Mouse (Mus musculus): ENCODE results near the gene Exosc10. TPM values are rescaled to one million over a fixed set of nuclear protein-coding genes. Genes with fewer than 3 reads are reported as not detected.

The Exosc10 gene
- total and polyA plus RNA-seq, 3 experiments: 25.2 to 52.3 (median 46.7) TPM

DNA sequence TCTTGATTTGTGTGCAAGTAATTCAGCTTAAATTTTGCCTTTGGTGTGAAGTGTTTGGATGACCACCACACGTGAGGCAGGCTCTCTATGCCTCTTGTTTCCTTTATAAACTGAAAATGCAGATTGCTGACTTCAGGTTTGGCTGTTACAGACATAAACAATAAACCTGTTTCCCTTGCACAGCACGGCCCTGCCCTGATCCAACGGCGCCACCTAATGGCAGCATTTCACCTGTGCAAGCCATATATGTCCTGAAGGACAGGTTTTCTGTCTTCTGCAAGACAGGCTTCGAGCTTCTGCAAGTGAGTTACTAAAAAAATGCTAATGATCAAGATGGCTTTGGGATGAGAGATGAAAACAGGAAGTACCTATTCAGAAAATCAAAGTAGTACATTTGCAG, 49.5 kb downstream of the Exosc10 start:
- DNase-seq: peak; percentile 81

DNA sequence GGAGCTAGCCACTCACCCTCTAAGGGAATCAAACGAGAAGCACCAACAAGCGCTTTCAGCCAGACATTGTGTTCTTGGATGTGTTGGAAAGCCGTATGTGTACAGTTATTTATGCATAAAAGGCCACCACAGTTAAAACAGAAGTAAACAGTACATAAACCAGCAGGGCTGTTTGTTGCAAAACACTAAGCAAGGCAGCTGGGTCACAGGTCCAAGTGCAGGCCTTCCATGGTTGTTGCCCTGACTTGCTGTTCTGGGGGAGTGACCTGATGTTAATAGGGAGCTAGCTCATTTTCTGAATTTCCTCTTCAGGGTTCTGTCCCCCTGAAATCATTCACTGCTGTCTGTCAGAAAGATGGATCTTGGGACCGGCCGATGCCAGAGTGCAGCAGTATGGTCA, 51.6 kb downstream of the Exosc10 start:
- DNase-seq: no peak

DNA sequence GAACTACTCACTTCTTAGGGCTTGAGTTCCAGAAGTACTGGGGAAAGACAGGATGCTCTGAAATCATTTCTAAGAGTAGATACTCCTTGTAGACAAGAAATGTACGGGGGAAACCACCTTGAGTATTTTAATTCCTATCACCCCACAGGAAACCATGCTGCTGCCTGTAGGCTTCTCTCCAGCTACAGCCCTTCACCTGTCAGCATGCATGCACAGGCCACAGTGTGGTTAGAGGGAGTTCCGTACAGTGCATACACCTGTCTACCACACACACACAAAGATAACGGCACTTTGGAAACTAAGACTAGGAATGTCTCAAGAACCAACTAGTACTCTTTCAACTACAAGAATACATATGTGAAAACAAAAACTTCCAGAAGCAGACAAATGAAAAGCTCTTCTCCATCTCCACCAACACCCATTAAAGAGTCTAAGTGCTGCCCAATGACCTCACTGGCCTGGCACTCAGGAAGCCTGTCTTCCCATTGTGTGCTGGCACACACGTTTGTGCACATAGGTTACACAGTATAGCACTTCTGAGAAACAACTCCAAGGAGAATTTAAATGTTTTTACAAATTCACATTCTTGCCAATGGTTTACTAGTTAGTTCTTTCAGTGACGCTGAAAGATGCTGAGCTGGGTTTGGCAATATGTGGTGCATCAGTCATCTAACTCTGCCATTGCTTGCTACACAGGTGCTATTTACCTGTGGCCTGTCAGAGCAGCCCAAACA, 52.6 kb downstream of the Exosc10 start:
- no peak for DNase-seq

DNA sequence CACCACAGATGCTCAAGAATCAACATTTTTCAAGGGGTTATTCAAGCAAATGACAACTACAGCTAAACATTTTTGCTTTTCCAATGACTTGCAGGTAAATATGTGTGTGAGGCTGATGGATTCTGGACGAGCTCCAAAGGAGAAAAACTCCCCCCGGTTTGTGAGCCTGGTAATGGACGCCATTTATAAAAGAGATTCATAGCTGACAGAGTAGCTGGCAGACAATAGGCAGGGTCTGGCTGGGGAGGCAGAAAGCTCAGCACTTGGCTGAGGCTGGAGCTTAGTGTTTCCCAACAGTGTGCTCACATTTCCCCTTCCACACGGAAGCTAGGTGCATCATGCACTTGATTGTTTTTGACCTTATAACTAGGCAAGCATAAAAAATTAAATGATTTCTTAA, 54.3 kb downstream of the Exosc10 start:
- DNase-seq: no peak

DNA sequence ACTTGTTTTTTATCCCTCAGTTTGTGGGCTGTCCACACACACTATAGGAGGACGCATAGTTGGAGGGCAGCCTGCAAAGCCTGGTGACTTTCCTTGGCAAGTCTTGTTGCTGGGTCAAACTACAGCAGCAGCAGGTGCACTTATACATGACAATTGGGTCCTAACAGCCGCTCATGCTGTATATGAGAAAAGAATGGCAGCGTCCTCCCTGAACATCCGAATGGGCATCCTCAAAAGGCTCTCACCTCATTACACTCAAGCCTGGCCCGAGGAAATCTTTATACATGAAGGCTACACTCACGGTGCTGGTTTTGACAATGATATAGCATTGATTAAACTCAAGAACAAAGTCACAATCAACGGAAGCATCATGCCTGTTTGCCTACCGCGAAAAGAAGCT, 55.5 kb downstream of the Exosc10 start:
- DNase-seq: no peak

DNA sequence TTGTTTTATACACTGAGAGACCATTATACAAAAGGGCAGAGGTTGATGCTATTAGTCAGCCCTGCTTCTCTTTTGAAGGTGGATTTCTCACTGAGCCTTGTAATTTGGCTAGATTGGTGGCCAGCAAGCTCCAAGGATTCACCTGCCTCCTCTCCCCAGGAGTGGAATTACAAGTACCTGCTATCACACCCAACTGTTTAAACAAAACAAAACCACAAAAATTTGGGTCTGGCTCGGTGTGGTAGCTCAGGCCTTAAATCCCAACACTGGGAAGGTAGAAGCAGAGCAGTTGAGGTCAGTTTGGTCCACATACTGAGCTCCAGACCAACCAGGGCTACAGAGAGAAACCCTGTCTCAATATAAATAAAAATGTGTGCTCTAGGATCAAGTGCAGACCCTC, 61.6 kb downstream of the Exosc10 start:
- no peak for DNase-seq

DNA sequence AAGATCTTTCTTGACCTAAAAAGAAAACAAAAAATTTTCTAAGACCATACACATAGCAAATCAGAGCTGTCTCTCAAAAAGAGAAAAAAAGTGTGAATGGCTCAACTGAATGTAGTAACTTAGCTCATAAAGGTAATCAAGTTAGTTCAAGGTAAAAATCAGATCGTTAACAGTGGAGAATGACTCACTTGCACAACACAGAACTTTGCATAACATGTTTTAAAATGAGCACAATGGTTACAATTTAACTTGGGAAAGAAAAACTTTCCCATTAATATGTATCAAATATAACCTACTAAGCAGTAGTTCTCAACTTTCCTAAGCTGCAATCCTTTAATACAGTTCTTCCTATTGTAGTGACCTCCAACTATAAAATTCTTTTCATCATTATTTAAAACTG, 62.5 kb downstream of the Exosc10 start:
- no peak for DNase-seq

DNA sequence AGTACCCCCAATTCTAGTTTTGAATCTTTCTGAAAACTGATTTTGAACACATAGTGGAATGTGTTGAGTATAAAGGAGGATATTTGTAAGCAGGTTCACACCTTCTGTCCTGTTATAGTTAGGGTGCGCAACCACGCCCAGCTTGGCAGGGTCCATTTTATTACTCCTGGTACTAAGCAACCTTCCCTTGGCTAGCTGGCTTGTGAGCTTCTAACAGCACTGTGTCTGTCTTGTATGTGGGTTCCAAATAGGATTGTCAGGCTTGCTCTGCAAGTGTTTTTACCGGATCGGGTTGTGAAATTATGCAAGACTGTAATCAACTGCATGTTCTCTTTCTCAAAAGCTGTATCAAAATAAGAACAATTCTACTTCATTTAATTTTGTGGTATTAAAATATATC, 64.3 kb downstream of the Exosc10 start:
- no peak for DNase-seq

DNA sequence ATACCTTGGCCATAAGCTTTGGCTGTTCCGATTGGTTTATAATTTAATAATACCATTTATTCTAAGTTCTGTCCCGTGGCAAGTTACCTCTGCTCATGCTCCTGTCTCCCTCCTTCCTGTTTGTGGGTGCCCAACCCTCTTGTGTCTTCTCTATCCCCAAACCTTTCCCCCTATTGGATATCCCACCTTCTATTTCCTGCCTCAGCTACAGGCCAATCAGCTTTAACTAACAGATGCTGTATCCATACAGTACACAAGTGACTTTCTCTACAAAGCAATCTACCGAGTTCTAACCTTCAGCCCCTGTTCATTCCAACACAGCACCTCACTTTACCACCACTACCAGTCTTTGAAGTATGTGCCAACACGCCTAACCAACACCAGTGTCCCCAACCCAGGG, 65.4 kb downstream of the Exosc10 start:
- DNase-seq: no peak

DNA sequence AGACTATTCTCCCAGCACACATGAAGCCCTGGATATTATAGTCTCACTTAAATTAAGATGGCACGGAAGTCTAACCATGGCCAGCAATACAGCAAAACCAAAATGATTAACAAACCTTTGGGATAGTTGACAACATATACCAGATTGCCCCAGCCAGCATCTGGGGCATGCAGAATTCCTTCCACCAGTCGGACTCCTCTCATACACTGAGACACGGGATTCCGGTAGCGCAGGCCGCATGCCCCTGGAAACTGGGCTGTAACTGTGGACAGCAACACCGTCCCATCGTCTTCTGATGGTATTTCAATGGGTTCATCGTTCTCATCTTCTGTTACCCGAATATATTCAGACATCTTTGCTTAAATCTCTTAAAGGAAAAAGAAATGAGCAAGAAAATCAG, 66.8 kb downstream of the Exosc10 start:
- DNase-seq: no peak

DNA sequence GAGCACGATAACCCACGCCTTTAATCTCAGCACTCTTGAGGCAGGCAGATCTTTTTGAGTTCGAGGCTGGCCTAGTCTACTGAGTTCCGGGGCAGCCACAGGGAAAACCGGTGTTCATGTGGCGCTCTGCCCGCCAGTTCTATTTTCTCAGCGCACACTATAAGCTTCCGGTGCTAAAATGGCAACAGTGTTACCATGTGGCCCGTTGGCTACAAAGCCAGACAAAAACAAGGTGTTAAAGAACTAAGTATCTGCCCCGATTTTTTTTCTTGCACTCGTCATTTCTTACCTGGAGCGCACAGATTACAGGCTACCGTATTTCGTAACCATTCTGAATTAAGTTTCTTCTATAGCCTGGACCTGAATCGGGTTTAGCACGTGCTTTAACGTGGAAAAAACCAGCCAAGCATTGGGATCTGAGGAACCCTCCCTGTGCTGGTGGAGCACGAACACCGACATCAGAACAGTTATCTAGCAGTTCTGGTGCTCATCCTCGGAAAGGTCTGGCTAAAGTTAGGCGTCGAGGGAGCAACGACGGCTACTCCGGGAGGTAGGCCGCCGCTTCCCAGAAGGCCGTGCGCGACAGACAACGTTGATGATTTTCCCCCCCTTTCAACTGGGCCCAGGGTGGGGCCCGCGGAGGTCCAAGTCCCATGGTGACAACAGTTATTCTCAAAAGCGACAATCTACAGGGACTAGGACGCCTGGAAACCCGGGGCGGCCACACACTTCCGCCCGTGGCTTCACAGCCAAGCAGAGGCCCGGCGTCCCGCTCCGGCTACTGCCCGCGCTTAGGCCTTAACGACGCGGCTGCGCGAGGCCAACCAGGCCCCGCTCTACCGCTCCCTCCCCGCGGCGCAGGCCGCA, 67.8 kb downstream of the Exosc10 start:
- peak; percentile 41 for DNase-seq

DNA sequence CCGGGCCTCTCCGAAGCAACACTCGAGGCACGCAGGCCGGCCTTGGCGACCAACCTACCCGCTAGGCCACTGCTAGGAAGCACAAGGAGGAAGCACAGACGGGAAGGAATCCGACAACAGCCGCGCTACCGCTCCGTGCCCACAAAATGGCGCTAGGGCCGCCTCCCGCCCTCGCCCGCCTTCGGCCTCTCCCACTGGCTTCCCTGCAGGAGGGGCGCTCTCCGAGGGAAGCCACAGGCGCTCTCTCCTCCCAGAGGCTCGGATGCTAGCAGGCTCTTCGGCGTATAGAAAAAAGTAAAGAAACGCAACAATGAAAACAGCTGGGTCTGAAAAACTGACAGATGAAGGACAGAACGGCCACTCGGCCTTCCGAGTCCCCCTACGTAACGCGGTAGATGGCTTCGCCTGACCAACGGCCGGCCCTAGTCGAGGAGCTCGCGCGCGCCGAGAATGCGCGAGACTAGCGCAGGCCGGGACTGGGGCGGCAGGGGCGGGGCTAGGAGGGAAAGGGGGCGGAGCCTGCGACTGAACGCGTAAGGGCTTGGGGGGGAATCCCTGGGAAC, 68.5 kb downstream of the Exosc10 start, which contains the start of gene Tardbp:
Tardbp (minus strand) TSS at position 397 of the 563 bp plus-strand sequence.
- DNase-seq: peak; percentile 97

DNA sequence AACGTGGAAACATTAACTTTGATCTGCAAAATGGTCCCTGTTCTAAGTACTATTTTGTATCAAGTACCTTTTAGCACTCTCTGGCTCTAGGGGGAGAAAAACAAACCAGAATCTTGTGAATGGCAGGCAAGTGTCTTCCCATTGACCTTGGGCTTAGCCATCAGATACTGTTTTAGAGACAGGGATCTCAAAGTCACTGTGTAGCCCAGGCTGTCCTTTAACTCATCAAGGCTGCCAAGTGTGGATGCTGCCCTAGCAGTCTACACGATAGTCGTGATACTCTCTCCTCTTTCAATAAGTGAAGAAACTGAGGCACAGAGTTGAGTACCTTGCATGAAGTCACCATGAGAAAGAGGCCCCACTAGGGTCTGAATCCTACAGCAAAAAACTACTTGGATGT, 69.0 kb downstream of the Exosc10 start:
- DNase-seq: no peak

Other genes with a start within 250 kb of the Exosc10 start
- 10 to 100 TPM; 16.0 to 22.3 TPM for gene Ubiad1, start 113.7 kb upstream of the Exosc10 start, total RNA-seq (2021)
- 25.4 and 30.2 TPM in 2 replicates for gene Ubiad1, start 113.7 kb upstream of the Exosc10 start, polyA plus RNA-seq (2012; rRNA removed)
- 10 to 100 TPM; 62.2 to 72.7 TPM for gene Mtor, start 109.8 kb upstream of the Exosc10 start, total RNA-seq (2021)
- gene Mtor, start 109.8 kb upstream of the Exosc10 start, polyA plus RNA-seq (2012; rRNA removed): 26.7 and 35.7 TPM in 2 replicates
- 1 to 10 TPM in 1 of 2 experiments, under 1 TPM in 1; 0.43 to 1.7 TPM for gene Angptl7, start 58.0 kb upstream of the Exosc10 start, total RNA-seq (2021)
- 0.18 TPM in 1 of 2 replicates, not detected in the other for gene Angptl7, start 58.0 kb upstream of the Exosc10 start, polyA plus RNA-seq (2012; rRNA removed)
- gene Srm, start 33.1 kb downstream of the Exosc10 start, total RNA-seq (2021): 10 to 100 TPM; 75.6 to 79.4 TPM
- 123 and 157 TPM in 2 replicates for gene Srm, start 33.1 kb downstream of the Exosc10 start, polyA plus RNA-seq (2012; rRNA removed)
- gene Masp2, start 44.1 kb downstream of the Exosc10 start, total RNA-seq (2021): 1 to 10 TPM in 1 of 2 experiments, under 1 TPM in 1; 0.55 to 5.6 TPM
- 3.5 and 6.5 TPM in 2 replicates for gene Masp2, start 44.1 kb downstream of the Exosc10 start, polyA plus RNA-seq (2012; rRNA removed)
- 100 to 1,000 TPM; 240 to 255 TPM for gene Tardbp, start 68.6 kb downstream of the Exosc10 start, total RNA-seq (2021)
- 8.0 and 10.3 TPM in 2 replicates for gene Tardbp, start 68.6 kb downstream of the Exosc10 start, polyA plus RNA-seq (2012; rRNA removed)
- gene Gm572, start 84.9 kb downstream of the Exosc10 start, total RNA-seq (2021): not detected
- gene Gm572, start 84.9 kb downstream of the Exosc10 start, polyA plus RNA-seq (2012; rRNA removed): 0.07 TPM in 1 of 2 replicates, not detected in the other
- 1 to 10 TPM; 4.3 to 7.4 TPM for gene Casz1, start 246.0 kb downstream of the Exosc10 start, total RNA-seq (2021)
- 5.5 and 7.9 TPM in 2 replicates for gene Casz1, start 246.0 kb downstream of the Exosc10 start, polyA plus RNA-seq (2012; rRNA removed)

Measured in adrenal gland, adult 2 months (tissue).